Comparison of ENCODE assay signal across 10 mouse cellular contexts in the genomic region with DNA sequence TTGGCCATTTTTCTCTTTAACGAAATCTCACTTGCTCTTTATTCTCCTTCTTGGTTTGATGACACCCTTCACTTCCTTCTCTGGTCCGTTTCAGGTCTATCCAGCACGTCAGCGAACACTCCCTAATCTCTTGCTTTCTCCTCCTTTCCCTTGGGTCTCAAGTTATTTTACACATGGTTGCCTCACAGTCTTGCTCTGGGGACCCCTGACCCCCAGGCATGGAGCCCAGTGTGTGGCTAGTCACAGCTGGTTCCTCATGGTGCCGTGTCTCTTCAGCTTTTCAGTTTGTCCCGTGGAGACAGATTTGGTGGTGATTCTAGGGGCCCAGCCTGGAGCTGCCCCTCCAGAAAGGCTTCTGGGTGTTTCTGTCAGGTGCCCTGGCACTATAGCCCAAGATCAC. TPM values are rescaled to one million over a fixed set of nuclear protein-coding genes. Genes with fewer than 3 reads are reported as not detected.
"Had no signal": no experiment of that assay in that cellular context is flagged by ENCODE, and none has a peak within 500 bp of the region (broad histone marks: within the 10 kb centered on the region; RNA-seq: fewer than 3 reads in every experiment).

No protein-coding gene starts in this region.

RNA-seq across cellular contexts. Expression of a gene that starts 16.4 kb away (rescaled TPM):
- polyA plus RNA-seq: neural tube, embryonic 14.5 days; neural tube, embryonic 15.5 days; small intestine, adult 2 months; spleen, adult 2 months; stomach, embryonic 14.5 days; stomach, embryonic 15.5 days; stomach, embryonic 16.5 days; stomach, postnatal 0 days; thymus, postnatal 0 days; urinary bladder, adult 2 months had no signal
